Mouse (Mus musculus): ENCODE results near the gene Cbx2.

DNA sequence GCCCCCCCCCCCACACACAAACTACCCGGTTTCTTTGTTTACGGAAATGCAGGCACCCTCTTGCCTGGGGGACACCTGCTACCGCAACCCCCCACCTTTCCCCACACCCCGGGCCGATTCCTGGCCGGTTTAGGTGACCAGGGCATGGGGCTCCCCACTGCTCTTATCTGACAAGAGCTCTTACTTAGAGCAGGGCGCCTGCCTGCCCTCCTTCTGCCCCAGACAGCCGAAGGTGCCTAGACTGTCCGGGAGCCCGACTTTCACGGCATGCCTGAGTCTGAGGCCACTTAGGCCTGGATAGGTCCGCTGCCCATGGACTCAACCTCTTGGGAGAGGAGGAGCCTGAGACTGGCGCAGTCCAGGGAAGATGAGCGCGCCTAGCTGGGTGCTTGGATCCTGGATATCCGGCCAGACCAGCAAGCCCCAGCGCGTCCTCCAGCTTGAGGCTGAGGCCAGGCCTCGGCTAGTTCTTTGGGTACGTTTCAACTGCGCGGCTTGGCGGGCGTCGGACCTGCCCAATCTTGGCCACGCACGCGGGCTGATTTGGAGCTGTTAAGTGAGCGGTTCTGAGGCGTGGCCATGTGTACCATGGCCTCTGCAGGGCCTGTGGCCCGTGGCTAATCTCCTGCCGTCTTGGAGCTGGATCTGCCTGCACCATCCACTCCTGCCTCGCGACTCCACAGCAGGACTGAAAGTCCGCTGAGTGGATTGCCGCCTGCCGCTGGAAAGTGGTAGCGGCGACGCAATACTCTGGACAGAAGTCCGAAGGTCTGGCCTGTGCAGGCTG, 22.0 kb downstream of the Cbx2 start:
- TF ChIP-seq GATA1 (IDR thresholded peaks at IDR 0.05; ENCODE audit: borderline replicate concordance, low read length) = no peak
- no peak for TF ChIP-seq FLI1 (IDR thresholded peaks at IDR 0.05; ENCODE audit: low read length)

Measured in megakaryocyte, embryonic 14.5 days (primary cell).